Mouse (Mus musculus) adrenal gland, postnatal 25 days (tissue): ENCODE measurements around the gene Enox1. TPM values are rescaled to one million over a fixed set of nuclear protein-coding genes. Genes with fewer than 3 reads are reported as not detected.

Experiments
- DNase-seq: peaks from one replicate; pipeline ENCODE4 v3.0.0; 2021; ENCODE audit warnings: mixed read lengths
- total RNA-seq: library from RNA; stranded (reverse); gene quantifications from 2 replicates; pipeline ENCODE4 v1.2.3, GENCODE M21; 2021

The Enox1 gene
- total RNA-seq, 1 experiment from 2014 or later: 4.9 TPM

GRCm38 (mm10) chr14:77577481-77578251 lies 421.1 kb downstream of the Enox1 start:
- DNase-seq: no peak

- no peak for DNase-seq
Observed at GRCm38 (mm10) chr14:77578355-77578754, 421.8 kb downstream of the Enox1 start.

- no peak for DNase-seq
Observed at GRCm38 (mm10) chr14:77580106-77580936, 423.8 kb downstream of the Enox1 start.

- DNase-seq: no peak
Observed at GRCm38 (mm10) chr14:77580937-77581270, 424.3 kb downstream of the Enox1 start.

- no peak for DNase-seq
Observed at GRCm38 (mm10) chr14:77581616-77582015, 425.1 kb downstream of the Enox1 start.

- no peak for DNase-seq
Observed at GRCm38 (mm10) chr14:77584426-77584825, 427.9 kb downstream of the Enox1 start.

GRCm38 (mm10) chr14:77585031-77585800 lies 428.7 kb downstream of the Enox1 start:
- DNase-seq: no peak

GRCm38 (mm10) chr14:77586033-77586432 lies 429.5 kb downstream of the Enox1 start:
- no peak for DNase-seq

GRCm38 (mm10) chr14:77587182-77587581 lies 430.6 kb downstream of the Enox1 start:
- DNase-seq: no peak

GRCm38 (mm10) chr14:77593136-77593838 lies 436.7 kb downstream of the Enox1 start:
- no peak for DNase-seq

- DNase-seq: no peak
Observed at GRCm38 (mm10) chr14:77596216-77597175, 439.9 kb downstream of the Enox1 start.

- DNase-seq: no peak
Observed at GRCm38 (mm10) chr14:77599016-77599704, 442.6 kb downstream of the Enox1 start.

- no peak for DNase-seq
Observed at GRCm38 (mm10) chr14:77600773-77601172, 444.2 kb downstream of the Enox1 start.

- no peak for DNase-seq
Observed at GRCm38 (mm10) chr14:77601446-77601845, 444.9 kb downstream of the Enox1 start.

- peak; percentile 38 for DNase-seq
Observed at GRCm38 (mm10) chr14:77608182-77608839, 451.7 kb downstream of the Enox1 start.

GRCm38 (mm10) chr14:77615201-77615600 lies 458.6 kb downstream of the Enox1 start:
- no peak for DNase-seq

- DNase-seq: peak; percentile 35
Observed at GRCm38 (mm10) chr14:77617250-77617649, 460.7 kb downstream of the Enox1 start.

- peak; percentile 13 for DNase-seq
Observed at GRCm38 (mm10) chr14:77618131-77618805, 461.7 kb downstream of the Enox1 start.
